Mouse (Mus musculus) limb, embryonic 14.5 days (tissue): Measurements from ENCODE around the gene Fam193b. TPM values are rescaled to one million over a fixed set of nuclear protein-coding genes. Genes with fewer than 3 reads are reported as not detected.

ENCODE experiments used
- ATAC-seq: fragments of 200-750 bp; cut with Nextera tagmentation; 2 replicates; pipeline ENCODE4 v1.8.0; 2017; ENCODE audit warnings: low read depth, moderate number of reproducible peaks, moderate TSS enrichment; ENCODE audit not compliant: low FRiP score
- DNase-seq: peaks from one replicate; pipeline ENCODE4 v3.0.0-alpha.2; 2015; ENCODE audit warnings: low spot score
- H3K27ac ChIP-seq: fragments of 300-500 bp; sonication (generic); replicated peaks from 2 replicates; pipeline ENCODE4 v1.5.1; 2014; ENCODE audit warnings: low read depth, mild to moderate bottlenecking, low read length, moderate library complexity, mixed read lengths
- H3K27me3 ChIP-seq: fragments of 300-500 bp; sonication (generic); 2 replicates; pipeline ENCODE4 v1.6.1; 2014; ENCODE audit warnings: low read length, mixed read lengths; ENCODE audit not compliant: control insufficient read depth, insufficient read depth
- H3K36me3 ChIP-seq: fragments of 300-500 bp; sonication (generic); 2 replicates; pipeline ENCODE4 v1.6.1; 2014; ENCODE audit warnings: mild to moderate bottlenecking, low read length, moderate library complexity, mixed read lengths; ENCODE audit not compliant: control insufficient read depth, insufficient read depth
- H3K4me1 ChIP-seq: fragments of 300-500 bp; sonication (generic); 2 replicates; pipeline ENCODE4 v1.6.1; 2014; ENCODE audit warnings: antibody characterized with exemption, low read length, mixed read lengths; ENCODE audit not compliant: control insufficient read depth, insufficient read depth
- H3K4me2 ChIP-seq: fragments of 300-500 bp; sonication (generic); replicated peaks from 2 replicates; pipeline ENCODE4 v1.6.1; 2014; ENCODE audit warnings: low read depth, mild to moderate bottlenecking, low read length, moderate library complexity; ENCODE audit not compliant: severe bottlenecking
- H3K4me3 ChIP-seq: fragments of 300-500 bp; sonication (generic); replicated peaks from 2 replicates; pipeline ENCODE4 v1.5.1; 2014; ENCODE audit warnings: low read length
- H3K9ac ChIP-seq: fragments of 300-500 bp; sonication (generic); 2 replicates; pipeline ENCODE4 v1.6.1; 2014; ENCODE audit warnings: mild to moderate bottlenecking, low read depth, low read length, moderate library complexity; ENCODE audit not compliant: severe bottlenecking
- H3K9me3 ChIP-seq: fragments of 300-500 bp; sonication (generic); 2 replicates; pipeline ENCODE4 v1.6.1; 2016; ENCODE audit warnings: low read length; ENCODE audit not compliant: control insufficient read depth
- POLR2A ChIP-seq: fragments of 200-500 bp; IDR thresholded peaks from 2 replicates; pipeline ENCODE4 v1.8.0; 2012; ENCODE audit warnings: inconsistent platforms, mild to moderate bottlenecking, moderate library complexity, borderline replicate concordance; ENCODE audit not compliant: insufficient read depth, insufficient read length; ENCODE audit errors: extremely low read depth
- WGBS: fragments of 180-500 bp; shearing (Covaris S2); extraction: QIAGEN DNeasy Blood & Tissue Kit; methylation state at CpG from one replicate; pipeline ENCODE4 v1.1.7; 2014; 5-methylcytosine and 5-hydroxymethylcytosine counted together
- polyA plus RNA-seq, 2 experiments: library from polyadenylated mRNA; depleted of rRNA in 1 of 2; stranded (reverse) in 1 of 2; unstranded in 1 of 2; fragments of >200 nt; fragmentation: Nextera tagmentation in 1 of 2; extraction: Ambion mirVana in 1 of 2; gene quantifications; 2 replicates each; pipeline versions ENCODE4 v1.2.1 to v1.2.3; 2012 to 2014

Fam193b gene
- polyA plus RNA-seq, 2 experiments, result 35.9 to 140 TPM

DNA sequence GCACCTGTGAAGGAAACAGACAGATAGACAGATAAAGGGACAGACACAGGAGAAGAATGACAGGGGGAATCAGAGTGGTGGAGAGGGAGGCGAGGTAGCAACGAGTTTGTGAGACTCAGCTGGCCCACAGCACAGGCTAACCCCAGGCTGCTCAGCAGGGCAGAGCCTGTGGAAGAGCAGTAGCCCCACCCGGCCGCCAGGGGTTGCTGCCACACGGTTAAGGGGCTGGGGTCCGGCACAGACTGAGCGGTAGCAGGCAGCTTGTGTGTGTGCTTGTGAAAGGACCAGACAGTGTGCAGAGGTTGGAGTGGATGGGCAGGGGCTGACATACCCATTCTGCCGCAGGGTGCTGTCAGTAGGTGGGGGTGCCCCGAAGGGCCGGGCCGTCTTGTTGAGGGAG lies 63.0 kb downstream of the Fam193b start:
- DNase-seq (no peak), ATAC-seq (no peak)
- Histone ChIP-seq H3K36me3 (peaks cover 75% of the 10 kb centered on the region), H3K27me3 (no peaks in the 10 kb centered on the region), H3K4me3 (no peak overlapping the region), H3K9me3 (no peaks in the 10 kb centered on the region), H3K9ac (no peak overlapping the region), H3K4me2 (no peak overlapping the region), H3K4me1 (peaks cover 22% of the 10 kb centered on the region), H3K27ac (no peak overlapping the region)
- no peak for TF ChIP-seq POLR2A
- 65% methylated on average over 11 of the region's 11 CpGs for WGBS

DNA sequence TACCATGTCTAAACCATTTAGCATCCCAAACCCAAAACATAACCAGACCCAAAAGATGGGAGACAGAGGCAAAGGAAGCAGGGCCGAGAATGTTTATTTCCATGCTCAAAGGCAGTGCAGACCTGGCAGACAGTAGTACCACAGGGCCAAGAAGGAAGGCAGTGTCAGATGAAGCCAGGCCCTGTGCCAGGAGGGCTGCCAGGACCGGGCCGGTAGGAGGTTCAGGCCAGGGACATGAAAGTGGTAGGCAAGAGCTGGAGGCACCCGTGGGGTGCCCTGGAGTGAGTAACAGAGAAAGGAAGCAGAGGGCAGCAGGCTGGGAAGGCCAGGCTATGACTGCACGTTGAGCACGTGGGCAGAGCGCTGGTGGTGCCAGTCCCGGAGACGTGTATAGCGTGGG lies 64.2 kb downstream of the Fam193b start:
- WGBS, result 94% methylated on average over 10 of the region's 10 CpGs
- Histone ChIP-seq H3K9ac (no peak overlapping the region), H3K4me2 (no peak overlapping the region), H3K9me3 (no peaks in the 10 kb centered on the region), H3K36me3 (peaks cover 85% of the 10 kb centered on the region), H3K27ac (no peak overlapping the region), H3K4me1 (peaks cover 16% of the 10 kb centered on the region), H3K4me3 (no peak overlapping the region), H3K27me3 (no peaks in the 10 kb centered on the region)
- ATAC-seq (no peak), DNase-seq (no peak)
- no peak for TF ChIP-seq POLR2A

DNA sequence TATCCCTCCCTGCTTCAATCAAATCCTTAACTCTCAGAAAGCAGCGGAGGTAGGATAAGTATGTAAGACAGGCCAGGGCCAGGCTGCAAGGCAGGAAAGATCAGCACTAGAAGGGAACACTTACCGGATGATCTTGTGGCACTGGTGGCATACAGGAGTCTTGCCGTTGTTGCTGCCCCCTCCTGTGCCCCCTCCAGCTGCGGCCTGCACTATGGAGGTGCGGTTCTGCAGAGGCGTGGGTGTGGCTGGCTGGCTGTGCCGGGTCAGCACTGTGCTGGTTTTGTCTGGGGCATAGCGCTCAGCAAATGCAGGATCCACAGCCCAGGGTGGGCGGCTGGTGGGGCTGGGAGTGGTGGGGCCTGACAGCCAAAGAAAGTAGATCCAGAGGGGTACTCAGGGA lies 65.1 kb downstream of the Fam193b start:
- Histone ChIP-seq H3K9me3 (no peaks in the 10 kb centered on the region), H3K4me2 (no peak overlapping the region), H3K4me3 (no peak overlapping the region), H3K27ac (no peak overlapping the region), H3K27me3 (no peaks in the 10 kb centered on the region), H3K9ac (no peak overlapping the region), H3K4me1 (peaks cover 7% of the 10 kb centered on the region), H3K36me3 (peaks cover 93% of the 10 kb centered on the region)
- 87% methylated on average over 9 of the region's 9 CpGs for WGBS
- TF ChIP-seq POLR2A, result no peak
- DNase-seq (no peak), ATAC-seq (no peak)

DNA sequence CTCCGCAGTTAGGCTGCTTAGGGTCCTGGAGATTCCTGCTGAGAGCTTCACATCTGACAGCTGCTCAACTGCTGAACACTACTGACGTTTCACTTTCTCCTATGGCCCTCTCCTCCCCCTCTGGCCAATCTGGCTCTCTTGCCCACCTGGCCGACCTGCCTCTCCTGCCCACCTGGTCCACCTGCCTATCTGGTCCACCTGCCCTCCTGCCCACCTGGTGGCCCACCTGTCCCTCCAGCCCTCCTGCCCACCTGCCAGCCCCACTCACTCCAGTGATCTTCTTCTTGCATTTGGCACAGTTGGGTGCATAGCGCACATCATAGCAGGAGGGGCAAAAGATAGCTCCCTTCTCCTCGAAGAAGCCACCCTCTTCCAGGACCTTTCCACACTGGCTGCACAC lies 66.5 kb downstream of the Fam193b start:
- WGBS, result 76% methylated on average over 5 of the region's 5 CpGs
- no peak overlapping the region for H3K4me2 ChIP-seq
- no peaks in the 10 kb centered on the region for H3K9me3 ChIP-seq
- H3K9ac ChIP-seq, result no peak overlapping the region
- no peak for DNase-seq
- no peaks in the 10 kb centered on the region for H3K27me3 ChIP-seq
- H3K27ac ChIP-seq, result no peak overlapping the region
- no peak overlapping the region for H3K4me3 ChIP-seq
- peaks cover 96% of the 10 kb centered on the region for H3K36me3 ChIP-seq
- H3K4me1 ChIP-seq, result no peaks in the 10 kb centered on the region
- no peak for ATAC-seq
- no peak for TF ChIP-seq POLR2A

GRCm38 (mm10) chr13:55502405-55502804 lies 68.5 kb downstream of the Fam193b start:
- no peak overlapping the region for H3K4me2 ChIP-seq
- no peak for ATAC-seq
- DNase-seq, result no peak
- no peak overlapping the region for H3K9ac ChIP-seq
- no peaks in the 10 kb centered on the region for H3K27me3 ChIP-seq
- 89% methylated on average over 8 of the region's 8 CpGs for WGBS
- no peak overlapping the region for H3K4me3 ChIP-seq
- H3K27ac ChIP-seq, result no peak overlapping the region
- H3K4me1 ChIP-seq, result no peaks in the 10 kb centered on the region
- TF ChIP-seq POLR2A, result no peak
- H3K36me3 ChIP-seq, result peaks cover 95% of the 10 kb centered on the region
- no peaks in the 10 kb centered on the region for H3K9me3 ChIP-seq

GRCm38 (mm10) chr13:55500575-55500974 lies 70.3 kb downstream of the Fam193b start:
- DNase-seq (no peak), ATAC-seq (no peak)
- Histone ChIP-seq H3K9ac (no peak overlapping the region), H3K4me3 (no peak overlapping the region), H3K36me3 (peaks cover 86% of the 10 kb centered on the region), H3K27ac (no peak overlapping the region), H3K4me1 (peaks cover 6% of the 10 kb centered on the region; the same call in 1 of the 2 replicates), H3K27me3 (no peaks in the 10 kb centered on the region), H3K9me3 (no peaks in the 10 kb centered on the region), H3K4me2 (no peak overlapping the region)
- TF ChIP-seq POLR2A, result no peak
- 80% methylated on average over 10 of the region's 10 CpGs for WGBS
